ENCODE assay signal across 8 mouse cellular contexts in genomic region chr9:106886828-106887702, GRCm38 (mm10). TPM values are rescaled to one million over a fixed set of nuclear protein-coding genes. Genes with fewer than 3 reads are reported as not detected.
A peak's percentile ranks its signal among the peaks of the same experiment; 100 is the strongest.
DNase-seq lines count a peak whose midpoint lies in the region; ATAC-seq and TF ChIP-seq lines count a peak whose summit lies in the region.

Rbm15b (minus strand) TSS chr9:106887428.

- no peaks in the 10 kb centered on the region for H3K27me3 ChIP-seq in embryonic facial prominence, embryonic 14.5 days (replicated peaks; ENCODE audit: control insufficient read depth, insufficient read depth, low read length)
- no peaks in the 10 kb centered on the region for H3K27me3 ChIP-seq in heart, adult 2 months (ENCODE audit: control insufficient read depth, insufficient read depth, low read length)
- H3K27me3 ChIP-seq in limb, embryonic 13.5 days = no peaks in the 10 kb centered on the region
- no peaks in the 10 kb centered on the region for H3K27me3 ChIP-seq in midbrain, embryonic 16.5 days (ENCODE audit: control insufficient read depth, insufficient read depth, low read depth, low read length)

- peak; percentile 97 for DNase-seq in 3T3-L1 (ENCODE audit: low read depth, low spot score)
- peak; percentile 94 for DNase-seq in adrenal gland, postnatal 4 days (ENCODE audit: low spot score in 2 of 2)
- DNase-seq in embryonic facial prominence, embryonic 14.5 days (ENCODE audit: low spot score) = peak; percentile 99
- peak; percentile 97 to 99 for DNase-seq in heart, adult 2 months
- peak; percentile 98 to 99 for DNase-seq in kidney, adult 8-10 months
- peak; percentile 98 to 99 for DNase-seq in spleen, postnatal 10 days (ENCODE audit: low spot score in 2 of 2)

- WGBS in embryonic facial prominence, embryonic 14.5 days = 7% methylated on average over 26 of the region's 101 CpGs
- WGBS in heart, adult 2 months = 2% methylated on average over 95 of the region's 101 CpGs
- 2% methylated on average over 89 of the region's 101 CpGs for WGBS in limb, embryonic 13.5 days
- WGBS in midbrain, embryonic 16.5 days = 3% methylated on average over 76 of the region's 101 CpGs

- H3K36me3 ChIP-seq in embryonic facial prominence, embryonic 14.5 days (ENCODE audit: control insufficient read depth, insufficient read depth, low read length) = peaks cover 60% of the 10 kb centered on the region
- H3K36me3 ChIP-seq in heart, adult 2 months (ENCODE audit: control insufficient read depth, insufficient read depth, low read length) = peaks cover 7% of the 10 kb centered on the region; the same call in 1 of the 2 replicates
- peaks cover 61% of the 10 kb centered on the region for H3K36me3 ChIP-seq in limb, embryonic 13.5 days
- H3K36me3 ChIP-seq in midbrain, embryonic 16.5 days (ENCODE audit: control insufficient read depth, insufficient read depth, low read length) = peaks cover 26% of the 10 kb centered on the region

- peak; percentile 44; the same call in 1 of the 2 replicates for TF ChIP-seq POLR2A in heart, adult 2 months (IDR thresholded peaks at IDR 0.05; ENCODE audit: insufficient read depth, low read depth, low read length)

- peak within 1 kb of the TSS; percentile 89 for H3K27ac ChIP-seq in embryonic facial prominence, embryonic 14.5 days (replicated peaks; ENCODE audit: low read depth, low read length)
- peak within 1 kb of the TSS; percentile 69 for H3K27ac ChIP-seq in heart, adult 2 months
- H3K27ac ChIP-seq in limb, embryonic 13.5 days = peak within 1 kb of the TSS; percentile 88
- peak within 1 kb of the TSS; percentile 93 for H3K27ac ChIP-seq in midbrain, embryonic 16.5 days (ENCODE audit: low read length)

- TF ChIP-seq CTCF in heart, adult 2 months (IDR thresholded peaks at IDR 0.05) = peak; percentile 94

- H3K9ac ChIP-seq in embryonic facial prominence, embryonic 14.5 days (ENCODE audit: low read depth, low read length) = peak within 1 kb of the TSS; percentile 99
- peak within 1 kb of the TSS; percentile 95 for H3K9ac ChIP-seq in heart, adult 2 months (ENCODE audit: low read depth, low read length)
- peak within 1 kb of the TSS; percentile 99 for H3K9ac ChIP-seq in limb, embryonic 13.5 days
- H3K9ac ChIP-seq in midbrain, embryonic 16.5 days (ENCODE audit: low read depth, low read length) = peak within 1 kb of the TSS; percentile 96

- peak; percentile 69 for ATAC-seq in embryonic facial prominence, embryonic 14.5 days (ENCODE audit: low read depth)
- peak; percentile 84 for ATAC-seq in limb, embryonic 13.5 days (ENCODE audit: low FRiP score, low read depth)
- ATAC-seq in midbrain, embryonic 16.5 days = peak; percentile 59

- no peaks in the 10 kb centered on the region for H3K9me3 ChIP-seq in embryonic facial prominence, embryonic 14.5 days (ENCODE audit: control insufficient read depth, low read length)
- no peaks in the 10 kb centered on the region for H3K9me3 ChIP-seq in limb, embryonic 13.5 days
- H3K9me3 ChIP-seq in midbrain, embryonic 16.5 days (replicated peaks; ENCODE audit: control insufficient read depth, low read length, poor library complexity, severe bottlenecking) = no peaks in the 10 kb centered on the region

- peak within 1 kb of the TSS; percentile 91 for H3K4me3 ChIP-seq in embryonic facial prominence, embryonic 14.5 days (ENCODE audit: low read depth, low read length)
- H3K4me3 ChIP-seq in heart, adult 2 months = peak within 1 kb of the TSS; percentile 77
- peak within 1 kb of the TSS; percentile 94 for H3K4me3 ChIP-seq in limb, embryonic 13.5 days
- H3K4me3 ChIP-seq in midbrain, embryonic 16.5 days (ENCODE audit: low read depth, low read length) = peak within 1 kb of the TSS; percentile 92

- peak within 1 kb of the TSS; percentile 92 for H3K4me2 ChIP-seq in embryonic facial prominence, embryonic 14.5 days (ENCODE audit: low read depth, low read length)
- H3K4me2 ChIP-seq in limb, embryonic 13.5 days (replicated peaks) = peak within 1 kb of the TSS; percentile 97
- peak within 1 kb of the TSS; percentile 99 for H3K4me2 ChIP-seq in midbrain, embryonic 16.5 days (ENCODE audit: low read length)

- TF ChIP-seq EP300 in heart, adult 2 months (IDR thresholded peaks at IDR 0.05; ENCODE audit: insufficient read depth, low read depth, low read length) = no peak; the same call in 1 of the 2 replicates

- intact Hi-C loops in heart, adult 2 months (cut with DNase I) = loop anchor here (1.0 to 5.0 kb wide), 2 partner anchors 65 to 200 kb away; partner anchors contain the start of gene Tex264

- H3K79me2 ChIP-seq in heart, adult 2 months (replicated peaks; ENCODE audit: control insufficient read depth, insufficient read depth, low read length) = 0 out of 2 replicates have a peak, but pooled peaks cover 2% of the 10 kb centered on the region

- H3K4me1 ChIP-seq in embryonic facial prominence, embryonic 14.5 days (ENCODE audit: control insufficient read depth, insufficient read depth, low read length) = peaks cover 39% of the 10 kb centered on the region
- H3K4me1 ChIP-seq in heart, adult 2 months (ENCODE audit: control insufficient read depth, insufficient read depth, low read length) = peaks cover 13% of the 10 kb centered on the region
- H3K4me1 ChIP-seq in limb, embryonic 13.5 days = peaks cover 74% of the 10 kb centered on the region
- peaks cover 63% of the 10 kb centered on the region for H3K4me1 ChIP-seq in midbrain, embryonic 16.5 days (ENCODE audit: control insufficient read depth, insufficient read depth, low read length)

RNA-seq across cellular contexts. Expression of gene Rbm15b, which starts in this region (rescaled TPM):
- 10 to 100 TPM; 39.3 to 42.3 TPM for total RNA-seq in adrenal gland, postnatal 4 days (2021)
- polyA plus RNA-seq in embryonic facial prominence, embryonic 14.5 days (2014; fragmentation: Nextera tagmentation; extraction: Ambion mirVana) = 16.6 and 17.2 TPM in 2 replicates
- total RNA-seq in heart, adult 2 months (2021) = 10 to 100 TPM; 11.7 to 14.3 TPM
- 3.9 and 5.5 TPM in 2 replicates for polyA plus RNA-seq in heart, adult 2 months (2012; rRNA removed)
- polyA plus RNA-seq in limb, embryonic 13.5 days (2015; fragmentation: Nextera tagmentation; extraction: Ambion mirVana) = 9.8 and 10.6 TPM in 2 replicates
- polyA plus RNA-seq in midbrain, embryonic 16.5 days (2015; fragmentation: Nextera tagmentation; extraction: Ambion mirVana) = 11.6 and 12.6 TPM in 2 replicates

Comparison
In these comparisons a context has a peak if more than half of its experiments do, and no peak if none do; other contexts are left out.
1. Peak in every context shown above with its lines: DNase-seq, ATAC-seq, H3K4me3 ChIP-seq and H3K27ac ChIP-seq.